Mouse (Mus musculus): ENCODE measurements around the gene Nfatc2ip. TPM values are rescaled to one million over a fixed set of nuclear protein-coding genes. Genes with fewer than 3 reads are reported as not detected.

Gene Nfatc2ip
- polyA plus RNA-seq, 1 experiment: 41.3 TPM

DNA sequence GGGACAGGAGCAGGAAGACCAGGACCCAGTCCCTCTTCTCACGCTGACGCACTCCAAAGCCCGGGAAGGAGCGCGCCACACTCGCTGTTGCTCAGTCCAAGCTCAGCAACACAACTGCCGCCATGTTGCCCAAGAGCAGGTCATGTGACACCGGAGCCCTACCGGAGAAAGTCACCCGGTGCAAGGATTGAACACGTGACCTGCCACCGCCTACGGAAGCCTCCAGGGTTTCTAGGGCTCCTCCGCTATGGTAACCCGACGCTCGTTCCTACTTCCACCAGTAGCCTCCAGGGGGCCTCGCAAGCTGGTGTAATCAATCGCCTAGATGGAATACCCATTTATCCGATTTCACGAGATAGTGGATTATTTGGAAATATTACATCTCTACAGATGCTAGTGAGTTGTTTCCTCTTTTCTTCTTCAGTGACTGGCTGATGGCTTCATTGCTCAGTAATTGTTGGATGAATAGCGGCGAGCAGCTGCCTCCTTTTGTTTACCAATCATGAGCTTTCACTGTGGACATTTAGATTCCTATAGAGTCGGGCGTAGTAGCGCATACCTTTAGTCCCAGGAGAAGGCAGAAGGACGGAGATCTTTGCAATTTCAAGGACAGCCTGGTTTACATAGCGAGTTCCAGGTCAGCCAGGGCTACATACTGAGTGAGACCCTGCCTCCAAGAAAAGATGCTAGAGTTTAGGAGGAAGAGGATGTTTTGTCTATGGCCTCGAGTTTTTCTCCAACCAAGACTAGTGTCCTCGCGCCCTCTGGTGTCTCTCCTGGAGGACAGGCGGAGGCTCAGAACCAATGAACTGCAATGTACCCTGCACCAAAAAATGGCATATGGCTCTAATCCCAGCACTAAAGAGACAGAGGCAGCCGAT is 19.0 kb downstream of the Nfatc2ip start, which contains the start of gene Spns1:
Spns1 (minus strand) TSS at position 173 of the 881 bp plus-strand sequence.
- peak within 1 kb of the TSS; percentile 4; the same call in 1 of the 2 replicates for H3K27ac ChIP-seq (ENCODE audit: control insufficient read depth, insufficient read depth, low read depth, low read length)
- H3K4me1 ChIP-seq (ENCODE audit: control insufficient read depth, insufficient read depth, low read length): peaks cover 9% of the 10 kb centered on the region
- H3K27me3 ChIP-seq (ENCODE audit: control insufficient read depth, insufficient read depth, low read length): no peaks in the 10 kb centered on the region
- no peaks in the 10 kb centered on the region for H3K36me3 ChIP-seq (ENCODE audit: control insufficient read depth, insufficient read depth, low read length)
- peak within 1 kb of the TSS; percentile 84 for H3K4me3 ChIP-seq (ENCODE audit: control insufficient read depth, low read depth, low read length)
- TF ChIP-seq CTCF (IDR thresholded peaks at IDR 0.05; ENCODE audit: control insufficient read depth, insufficient read depth, insufficient replicate concordance, low read depth, low read length) (peak; percentile 38; the same call in 1 of the 2 replicates), POLR2A (IDR thresholded peaks at IDR 0.05; ENCODE audit: control insufficient read depth, low read depth, low read length) (peak; percentile 55; the same call in 1 of the 2 replicates)

DNA sequence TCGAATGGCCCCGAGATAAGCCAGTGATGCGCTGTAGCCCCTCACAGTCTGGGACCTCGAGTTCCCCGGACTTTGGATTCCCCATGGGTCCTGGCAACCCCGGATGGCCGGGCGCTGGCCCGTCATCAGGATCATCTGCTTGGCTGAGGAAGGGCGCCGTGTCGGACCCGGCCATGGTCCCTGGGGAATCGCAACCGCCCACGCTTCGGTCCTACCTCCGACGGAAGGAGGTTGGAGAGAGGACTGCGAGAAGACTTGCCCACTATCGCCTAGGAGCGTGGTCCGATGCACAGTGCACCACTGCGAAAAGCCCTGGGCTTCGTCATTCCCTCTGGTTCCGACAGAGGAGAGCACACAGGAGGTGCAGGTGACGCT is 19.6 kb downstream of the Nfatc2ip start:
- Histone ChIP-seq H3K4me3 (ENCODE audit: control insufficient read depth, low read depth, low read length) (peak overlapping the region; percentile 84), H3K4me1 (ENCODE audit: control insufficient read depth, insufficient read depth, low read length) (peaks cover 9% of the 10 kb centered on the region), H3K27me3 (ENCODE audit: control insufficient read depth, insufficient read depth, low read length) (no peaks in the 10 kb centered on the region), H3K36me3 (ENCODE audit: control insufficient read depth, insufficient read depth, low read length) (no peaks in the 10 kb centered on the region), H3K27ac (ENCODE audit: control insufficient read depth, insufficient read depth, low read depth, low read length) (peak overlapping the region; percentile 4; the same call in 1 of the 2 replicates)
- TF ChIP-seq POLR2A (IDR thresholded peaks at IDR 0.05; ENCODE audit: control insufficient read depth, low read depth, low read length) (no peak; the same call in 1 of the 2 replicates), CTCF (IDR thresholded peaks at IDR 0.05; ENCODE audit: control insufficient read depth, insufficient read depth, insufficient replicate concordance, low read depth, low read length) (no peak)

DNA sequence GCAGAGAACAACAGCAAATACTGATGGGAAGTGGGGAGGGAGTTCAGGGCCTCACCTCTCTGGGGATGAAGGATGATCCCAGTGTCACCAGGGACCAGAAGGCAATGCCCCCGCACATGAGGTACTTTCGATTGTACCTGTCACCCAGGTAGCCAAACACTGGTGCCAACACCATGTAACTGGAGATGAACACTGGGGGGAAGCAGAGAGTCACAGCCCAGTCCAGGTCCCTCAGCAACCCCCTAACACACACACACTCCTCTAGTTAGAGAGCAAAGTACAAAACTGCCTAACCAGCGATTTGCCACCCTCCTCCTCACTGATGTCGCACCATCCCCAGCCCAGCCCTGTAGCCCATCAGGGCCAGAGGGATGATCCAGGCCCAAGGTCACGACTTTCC is 21.5 kb downstream of the Nfatc2ip start:
- Histone ChIP-seq H3K27ac (ENCODE audit: control insufficient read depth, insufficient read depth, low read depth, low read length) (no peak overlapping the region), H3K4me1 (ENCODE audit: control insufficient read depth, insufficient read depth, low read length) (peaks cover 9% of the 10 kb centered on the region), H3K36me3 (ENCODE audit: control insufficient read depth, insufficient read depth, low read length) (no peaks in the 10 kb centered on the region), H3K27me3 (ENCODE audit: control insufficient read depth, insufficient read depth, low read length) (no peaks in the 10 kb centered on the region), H3K4me3 (ENCODE audit: control insufficient read depth, low read depth, low read length) (no peak overlapping the region)
- TF ChIP-seq CTCF (IDR thresholded peaks at IDR 0.05; ENCODE audit: control insufficient read depth, insufficient read depth, insufficient replicate concordance, low read depth, low read length) (no peak), POLR2A (IDR thresholded peaks at IDR 0.05; ENCODE audit: control insufficient read depth, low read depth, low read length) (no peak)

DNA sequence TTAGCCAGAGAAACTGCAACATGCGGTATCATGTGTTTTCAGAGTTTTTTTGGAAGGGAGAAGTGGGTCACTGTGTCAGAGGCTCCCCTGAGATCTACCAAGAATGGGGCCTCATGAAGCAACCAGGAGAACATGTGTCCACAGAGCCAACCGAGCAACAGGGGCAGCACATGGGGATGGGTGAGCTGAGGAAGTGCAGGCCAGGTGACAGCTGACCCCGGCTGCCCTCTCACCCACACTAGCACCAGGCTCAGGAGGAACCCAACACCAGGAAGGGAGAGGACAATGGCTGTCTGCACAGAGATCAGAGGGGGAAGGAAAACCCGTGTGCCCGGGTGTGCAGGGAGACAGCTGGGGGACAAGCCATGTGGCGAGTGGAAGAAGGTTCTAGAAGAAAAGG is 22.0 kb downstream of the Nfatc2ip start:
- Histone ChIP-seq H3K27me3 (ENCODE audit: control insufficient read depth, insufficient read depth, low read length) (no peaks in the 10 kb centered on the region), H3K27ac (ENCODE audit: control insufficient read depth, insufficient read depth, low read depth, low read length) (no peak overlapping the region), H3K36me3 (ENCODE audit: control insufficient read depth, insufficient read depth, low read length) (no peaks in the 10 kb centered on the region), H3K4me3 (ENCODE audit: control insufficient read depth, low read depth, low read length) (no peak overlapping the region), H3K4me1 (ENCODE audit: control insufficient read depth, insufficient read depth, low read length) (peaks cover 9% of the 10 kb centered on the region)
- no peak for TF ChIP-seq CTCF (IDR thresholded peaks at IDR 0.05; ENCODE audit: control insufficient read depth, insufficient read depth, insufficient replicate concordance, low read depth, low read length)
- TF ChIP-seq POLR2A (IDR thresholded peaks at IDR 0.05; ENCODE audit: control insufficient read depth, low read depth, low read length): no peak

DNA sequence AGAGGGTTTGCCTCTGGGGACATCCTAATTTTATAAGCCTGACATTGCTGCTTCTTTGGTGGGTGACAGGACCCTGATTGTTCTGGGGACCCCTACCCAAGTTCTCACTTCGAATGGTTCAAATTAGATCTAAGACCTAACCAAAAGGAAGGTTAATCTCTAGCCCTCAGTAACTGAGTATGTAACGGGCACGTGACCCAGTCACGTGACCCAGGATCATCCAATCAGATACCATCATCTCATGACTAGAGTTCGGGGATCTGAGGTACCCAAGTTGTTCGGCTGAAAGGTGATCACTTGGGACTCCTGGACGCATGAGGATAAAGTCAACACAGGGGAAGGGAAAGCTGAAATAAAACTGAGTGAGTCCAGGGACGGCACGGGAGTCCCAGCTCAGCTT is 23.5 kb downstream of the Nfatc2ip start:
- peaks cover 12% of the 10 kb centered on the region for H3K4me1 ChIP-seq (ENCODE audit: control insufficient read depth, insufficient read depth, low read length)
- H3K27ac ChIP-seq (ENCODE audit: control insufficient read depth, insufficient read depth, low read depth, low read length): no peak overlapping the region
- H3K36me3 ChIP-seq (ENCODE audit: control insufficient read depth, insufficient read depth, low read length): no peaks in the 10 kb centered on the region
- H3K27me3 ChIP-seq (ENCODE audit: control insufficient read depth, insufficient read depth, low read length): no peaks in the 10 kb centered on the region
- peak overlapping the region; percentile 27 for H3K4me3 ChIP-seq (ENCODE audit: control insufficient read depth, low read depth, low read length)
- TF ChIP-seq CTCF (IDR thresholded peaks at IDR 0.05; ENCODE audit: control insufficient read depth, insufficient read depth, insufficient replicate concordance, low read depth, low read length) (no peak), POLR2A (IDR thresholded peaks at IDR 0.05; ENCODE audit: control insufficient read depth, low read depth, low read length) (no peak)

DNA sequence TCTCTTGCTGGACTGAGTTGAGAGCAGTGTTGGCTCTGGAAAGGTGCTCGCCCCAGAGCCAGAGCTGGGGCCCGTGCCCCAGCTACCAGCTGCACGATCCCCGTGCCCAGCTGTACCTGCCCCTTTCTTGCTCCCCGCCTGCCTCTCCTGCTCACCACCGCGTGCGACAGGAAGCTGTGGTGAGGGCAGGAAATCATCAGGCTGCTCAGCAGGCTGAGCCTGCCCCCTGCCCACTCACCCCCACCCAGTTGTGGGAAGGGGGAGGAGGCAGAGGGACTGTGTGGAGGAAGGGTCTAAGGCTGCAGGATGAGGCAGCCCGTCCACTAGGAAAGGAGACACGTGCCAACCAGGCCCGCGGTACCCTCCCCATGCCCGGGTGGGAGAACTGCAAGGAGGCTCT is 27.1 kb downstream of the Nfatc2ip start, which contains the start of gene Lat:
Lat (minus strand) TSS at position 178 of the 400 bp plus-strand sequence.
- Histone ChIP-seq H3K4me1 (ENCODE audit: control insufficient read depth, insufficient read depth, low read length) (peaks cover 3% of the 10 kb centered on the region), H3K36me3 (ENCODE audit: control insufficient read depth, insufficient read depth, low read length) (no peaks in the 10 kb centered on the region), H3K4me3 (ENCODE audit: control insufficient read depth, low read depth, low read length) (no peak within 1 kb of the TSS), H3K27me3 (ENCODE audit: control insufficient read depth, insufficient read depth, low read length) (no peaks in the 10 kb centered on the region), H3K27ac (ENCODE audit: control insufficient read depth, insufficient read depth, low read depth, low read length) (no peak within 1 kb of the TSS)
- no peak for TF ChIP-seq CTCF (IDR thresholded peaks at IDR 0.05; ENCODE audit: control insufficient read depth, insufficient read depth, insufficient replicate concordance, low read depth, low read length)
- no peak for TF ChIP-seq POLR2A (IDR thresholded peaks at IDR 0.05; ENCODE audit: control insufficient read depth, low read depth, low read length)

DNA sequence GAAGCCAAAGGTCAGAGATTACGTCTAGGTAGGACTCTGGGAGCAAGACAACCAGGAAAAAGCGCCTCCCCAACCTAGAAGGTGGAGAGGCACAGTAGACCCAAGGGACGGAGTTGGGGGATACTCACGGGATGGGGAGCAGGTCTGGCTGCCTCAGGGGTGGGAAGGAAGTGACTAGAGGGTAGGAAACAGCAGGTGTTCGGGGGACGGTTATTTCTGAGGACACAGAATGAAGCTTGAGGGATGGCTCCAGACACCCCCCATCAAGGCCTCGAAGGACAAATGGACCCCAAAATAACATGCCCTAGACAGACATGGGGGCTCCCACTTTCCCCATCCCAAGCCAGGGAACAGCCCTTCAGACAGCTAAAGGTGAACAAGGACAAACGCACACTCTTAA is 28.2 kb downstream of the Nfatc2ip start:
- Histone ChIP-seq H3K27me3 (ENCODE audit: control insufficient read depth, insufficient read depth, low read length) (no peaks in the 10 kb centered on the region), H3K27ac (ENCODE audit: control insufficient read depth, insufficient read depth, low read depth, low read length) (no peak overlapping the region), H3K4me3 (ENCODE audit: control insufficient read depth, low read depth, low read length) (no peak overlapping the region), H3K4me1 (ENCODE audit: control insufficient read depth, insufficient read depth, low read length) (peaks cover 3% of the 10 kb centered on the region), H3K36me3 (ENCODE audit: control insufficient read depth, insufficient read depth, low read length) (no peaks in the 10 kb centered on the region)
- TF ChIP-seq CTCF (IDR thresholded peaks at IDR 0.05; ENCODE audit: control insufficient read depth, insufficient read depth, insufficient replicate concordance, low read depth, low read length) (no peak), POLR2A (IDR thresholded peaks at IDR 0.05; ENCODE audit: control insufficient read depth, low read depth, low read length) (no peak)

All from testis, adult 2 months (tissue).